Mouse (Mus musculus) heart, postnatal 14 days (tissue): ENCODE results near the gene App. TPM values are rescaled to one million over a fixed set of nuclear protein-coding genes. Genes with fewer than 3 reads are reported as not detected.

Experiments
- DNase-seq, 2 experiments: peaks; one replicate each; pipeline ENCODE4 v3.0.0; 2021 to 2022
- intact Hi-C: fragments of 180-260 bp; cut with DNase I; formaldehyde crosslinking; loops from one replicate; pipeline ENCODE4 v1.15.1; 2025
- total RNA-seq, 2 experiments: library from RNA; stranded (reverse); gene quantifications; 2 replicates each; pipeline ENCODE4 v1.2.3; 2021

The App gene
- total RNA-seq, 2 experiments from 2014 or later, result 184 to 199 TPM

DNA sequence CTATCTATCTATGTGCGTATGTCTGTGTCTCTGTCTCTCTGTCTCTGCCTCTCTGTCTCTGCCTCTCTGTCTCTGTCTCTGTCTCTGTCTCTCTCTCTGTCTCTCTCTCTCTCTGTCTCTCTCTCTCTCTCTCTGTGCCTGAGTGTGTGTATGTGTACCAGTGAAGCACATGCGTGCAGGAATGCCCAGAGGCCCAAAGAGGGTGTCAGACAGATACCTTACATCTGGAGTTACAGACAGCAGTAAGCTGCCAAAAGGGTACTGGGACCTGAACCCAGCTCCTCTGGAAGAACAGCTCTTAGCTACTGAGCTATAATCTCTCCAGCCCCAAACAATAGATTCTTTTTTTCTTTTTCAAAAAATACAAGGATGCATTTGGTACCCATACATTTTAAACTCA, 77.6 kb downstream of the App start:
- DNase-seq, result no peak
- intact Hi-C loops, result no loop called here

DNA sequence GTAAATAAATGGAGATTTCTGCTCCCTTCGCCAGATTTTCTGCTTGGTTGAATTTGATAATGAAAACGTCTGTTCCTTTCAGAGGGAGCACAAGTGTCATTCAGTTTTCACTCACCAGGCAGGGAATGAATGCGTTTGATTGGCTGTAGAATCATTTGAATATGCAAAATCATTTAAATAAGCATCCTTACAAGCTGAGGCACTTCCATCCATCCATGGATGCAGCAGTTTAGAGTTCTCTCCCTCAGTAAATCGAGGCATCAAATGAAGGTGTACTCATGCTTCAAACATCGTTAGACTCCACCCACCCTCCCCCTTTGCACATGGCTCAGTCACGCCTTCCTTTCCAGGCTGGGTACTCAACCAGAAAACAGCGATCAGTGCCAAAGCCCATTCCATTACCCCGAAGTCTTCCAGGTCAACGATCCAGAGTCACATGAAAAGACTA, 80.9 kb downstream of the App start:
- DNase-seq, result no peak
- intact Hi-C loops, result no loop called here

DNA sequence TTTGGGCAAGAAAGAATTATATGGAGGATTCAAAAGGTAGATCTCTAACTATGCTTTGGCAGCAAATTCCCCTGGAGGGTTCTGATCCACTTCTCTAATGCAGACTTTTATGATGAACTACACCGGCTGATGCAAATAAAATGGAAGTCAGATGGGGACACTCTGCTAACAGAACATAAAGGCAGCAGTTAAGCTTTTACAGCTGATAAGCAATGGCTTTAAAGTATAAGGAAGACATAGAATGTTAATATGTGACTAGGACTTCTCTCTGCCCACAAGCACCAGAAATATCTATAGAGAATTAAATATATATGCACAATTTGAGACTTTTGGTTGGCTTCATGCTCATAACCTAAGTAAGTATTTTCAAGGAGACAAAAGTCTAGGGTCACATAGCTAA, 81.4 kb downstream of the App start:
- no peak for DNase-seq
- intact Hi-C loops, result no loop called here

DNA sequence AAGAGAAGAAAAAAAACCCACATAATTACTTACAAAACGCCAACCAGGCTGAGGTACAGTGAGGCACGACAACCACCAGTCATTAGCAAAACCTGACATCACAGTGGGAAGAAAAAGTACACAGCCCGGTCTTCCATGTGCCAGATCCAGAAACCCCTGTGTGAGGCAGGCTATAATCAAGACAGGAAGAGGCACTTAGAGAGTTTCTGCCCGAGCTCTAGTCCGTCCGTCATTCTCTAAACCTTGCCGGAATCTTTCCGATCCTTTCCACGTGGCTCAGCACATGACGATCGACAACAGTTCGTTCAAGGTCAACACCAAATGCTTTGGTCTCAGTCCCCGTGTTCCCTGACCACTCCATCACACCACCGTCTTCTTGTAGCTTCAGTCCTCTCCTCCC, 82.6 kb downstream of the App start:
- intact Hi-C loops, result no loop called here
- no peak for DNase-seq

DNA sequence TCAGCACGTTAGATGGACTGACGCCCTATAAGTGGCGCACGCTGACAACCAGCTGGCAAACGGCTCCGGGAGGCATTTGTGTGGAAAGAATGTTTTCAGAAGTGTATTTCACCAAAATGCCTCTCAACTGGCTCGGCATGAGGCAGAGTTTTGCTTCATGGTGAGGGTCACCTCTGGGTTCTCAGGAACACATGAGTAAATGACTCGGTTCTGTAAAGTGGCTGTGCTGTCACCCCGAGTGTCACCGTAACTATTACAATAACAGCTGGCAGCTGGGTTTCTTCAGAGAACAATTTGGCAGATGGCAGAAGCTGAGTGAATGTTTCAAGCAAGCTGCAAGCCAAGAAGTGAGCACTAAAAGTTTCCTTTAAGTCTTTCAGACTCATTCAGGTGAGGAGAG, 85.4 kb downstream of the App start:
- peak in 1 of 2 experiments; percentile 18 for DNase-seq
- intact Hi-C loops, result loop anchor here (5.0 kb wide), 1 partner anchor 84 kb away; the partner anchor contains the start of gene App

DNA sequence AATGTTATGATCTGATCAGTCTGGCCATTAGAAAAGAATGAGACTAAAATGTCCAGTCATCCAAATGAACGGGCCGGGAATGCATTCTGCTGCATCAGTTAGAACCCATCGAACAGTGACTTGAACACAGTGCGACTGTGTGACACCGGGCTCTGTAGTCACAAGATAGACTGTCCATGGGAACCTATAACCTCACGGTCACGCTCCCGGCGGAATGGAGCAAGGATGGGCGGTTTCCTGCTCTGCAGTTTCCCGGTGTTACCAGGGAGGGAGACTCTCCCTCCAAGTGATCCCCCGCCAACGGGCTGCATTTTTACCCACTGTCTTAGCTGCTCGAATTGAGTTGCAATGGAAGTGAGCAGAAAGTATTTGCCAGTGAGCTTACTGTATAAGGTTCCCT, 87.3 kb downstream of the App start:
- intact Hi-C loops, result loop anchor here (5.0 kb wide), 1 partner anchor 86 kb away; the partner anchor contains the start of gene App

DNA sequence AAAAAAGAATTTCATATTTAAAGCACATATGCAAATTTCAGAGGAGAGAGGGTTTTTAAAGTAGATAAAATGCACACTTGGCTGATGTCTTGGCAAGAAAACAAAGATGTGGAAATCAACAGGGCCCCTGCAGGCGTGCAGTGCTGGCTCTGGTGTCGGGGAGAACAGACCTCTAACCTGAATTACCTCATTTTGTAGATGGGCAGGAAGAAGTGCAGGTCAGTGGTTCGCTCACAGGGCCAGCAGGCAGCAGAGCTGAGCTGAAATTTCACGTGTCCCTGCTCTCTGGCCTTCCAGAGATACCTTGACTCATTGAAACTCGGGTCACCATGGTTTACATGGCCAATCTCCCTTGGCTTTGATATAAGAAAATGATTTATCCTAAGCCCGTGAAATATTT, 87.7 kb downstream of the App start:
- no peak for DNase-seq
- intact Hi-C loops, result loop anchor here (5.0 kb wide), 1 partner anchor 86 kb away; the partner anchor contains the start of gene App

More for the DNA sequence above, 87.3 kb downstream of the App start:
- DNase-seq, result no peak

DNA sequence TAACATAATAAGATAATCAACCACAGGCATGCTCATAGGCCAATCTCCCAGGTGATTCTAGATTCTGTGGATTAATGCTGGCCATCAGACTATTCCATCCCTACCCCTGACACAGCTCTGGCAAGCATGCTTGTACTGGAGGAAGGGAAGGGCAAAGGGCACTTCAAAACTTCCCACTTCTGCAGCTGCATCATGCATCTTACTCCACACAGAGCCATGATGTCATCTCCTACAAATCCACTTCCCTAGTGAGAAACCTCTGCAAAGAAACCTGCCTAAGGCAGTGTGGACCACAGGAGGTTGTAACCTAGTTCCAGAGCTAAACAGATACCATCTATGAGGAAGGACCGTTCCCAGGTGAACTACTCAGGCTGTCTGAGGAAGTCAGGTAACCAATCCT, 89.4 kb downstream of the App start:
- intact Hi-C loops, result no loop called here
- no peak for DNase-seq

DNA sequence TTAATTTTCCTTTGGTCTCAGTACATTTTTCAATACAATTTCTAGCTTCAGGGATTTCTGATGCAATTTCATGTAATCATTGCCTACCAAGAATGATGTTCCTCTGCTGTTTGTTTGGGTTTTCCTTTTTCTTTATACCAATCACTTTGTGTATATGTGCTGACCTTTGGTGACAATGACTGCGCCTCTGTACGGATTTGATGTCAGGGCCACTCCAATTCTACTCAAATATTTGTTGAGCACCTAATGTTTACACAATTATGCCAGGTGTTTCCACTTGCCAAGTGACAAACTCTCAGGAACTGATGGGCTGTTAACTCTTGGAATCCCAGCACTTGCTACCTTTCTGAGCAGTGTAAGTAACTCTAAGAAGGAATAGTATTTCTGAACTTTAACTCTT, 98.2 kb downstream of the App start:
- intact Hi-C loops, result no loop called here
- DNase-seq, result no peak

DNA sequence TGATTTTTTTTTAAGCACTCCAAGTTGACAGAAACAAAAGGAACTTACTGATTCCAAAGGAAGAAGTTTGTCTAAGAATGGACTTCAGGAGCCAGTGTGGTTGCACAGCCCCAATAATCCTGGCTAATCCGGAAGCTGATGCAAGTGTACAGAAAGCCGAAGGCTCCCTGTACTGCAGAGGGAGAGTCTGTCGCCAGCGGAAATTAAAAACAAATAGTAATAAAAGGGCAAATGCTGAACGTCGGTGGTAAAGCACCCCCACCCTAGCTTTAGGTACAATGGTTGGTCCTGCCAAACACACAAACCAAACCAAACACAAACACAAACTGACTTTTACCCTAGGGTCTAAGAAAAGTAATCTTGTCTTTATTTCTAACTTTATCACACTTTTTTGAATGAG, 98.7 kb downstream of the App start:
- intact Hi-C loops, result no loop called here
- no peak for DNase-seq

DNA sequence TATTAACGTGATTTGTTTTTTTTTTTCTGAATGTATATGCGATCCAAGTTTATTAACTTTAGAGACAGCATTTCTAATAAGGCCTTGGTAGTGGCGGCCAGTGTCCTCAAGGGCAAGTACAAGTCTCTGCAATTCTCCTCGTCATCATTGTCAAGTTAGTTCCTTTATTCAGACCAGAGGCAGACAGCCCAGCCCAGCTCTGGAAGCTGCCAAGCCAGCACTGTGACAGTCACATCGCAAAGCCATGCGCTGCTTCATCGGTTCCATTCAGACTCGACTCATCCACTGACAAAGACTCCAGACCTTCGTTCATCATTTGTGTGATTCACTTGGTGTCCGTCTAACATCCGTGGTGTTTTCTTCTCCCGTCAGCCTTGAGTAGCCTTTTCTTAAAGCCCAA, 100.9 kb downstream of the App start:
- DNase-seq, result no peak
- intact Hi-C loops, result no loop called here

DNA sequence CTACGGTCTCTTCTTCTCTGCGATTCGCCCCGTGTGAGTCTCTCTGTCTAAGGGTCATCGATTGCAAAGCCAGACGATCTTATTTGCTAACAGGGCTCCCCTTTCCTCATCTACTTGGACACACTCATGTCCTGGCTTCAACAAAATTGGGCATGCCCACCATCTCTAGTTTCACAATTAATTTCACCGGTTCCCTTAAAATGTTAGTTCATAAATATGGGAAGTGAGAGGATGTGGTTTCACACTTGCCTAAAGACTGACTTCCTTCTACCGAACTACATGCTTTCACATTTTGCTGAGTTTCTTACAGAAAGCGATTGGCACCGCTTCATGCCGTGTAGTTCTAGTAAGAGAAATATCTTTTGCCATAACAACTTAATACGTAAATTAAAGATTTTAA, 101.8 kb downstream of the App start:
- intact Hi-C loops, result no loop called here
- DNase-seq, result no peak

DNA sequence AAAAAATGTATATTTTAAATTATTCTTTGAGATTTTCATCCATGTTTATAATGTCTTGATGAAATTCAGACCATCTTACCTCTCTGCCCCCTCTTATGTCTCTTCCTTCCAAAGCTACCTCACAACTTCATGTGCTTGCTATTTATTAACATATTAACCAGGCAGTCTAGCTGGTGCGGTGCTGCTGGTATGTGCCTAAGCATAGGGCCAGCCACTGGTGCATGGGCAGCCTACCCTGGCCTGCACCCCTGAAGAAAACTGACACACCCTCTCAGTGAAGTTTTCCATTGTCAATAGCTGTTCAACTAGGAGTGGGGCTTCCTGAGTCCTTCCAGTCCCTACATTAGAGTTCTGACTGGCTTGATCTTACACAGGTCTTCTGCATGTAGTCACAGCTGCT, 102.3 kb downstream of the App start:
- no peak for DNase-seq
- intact Hi-C loops, result no loop called here

DNA sequence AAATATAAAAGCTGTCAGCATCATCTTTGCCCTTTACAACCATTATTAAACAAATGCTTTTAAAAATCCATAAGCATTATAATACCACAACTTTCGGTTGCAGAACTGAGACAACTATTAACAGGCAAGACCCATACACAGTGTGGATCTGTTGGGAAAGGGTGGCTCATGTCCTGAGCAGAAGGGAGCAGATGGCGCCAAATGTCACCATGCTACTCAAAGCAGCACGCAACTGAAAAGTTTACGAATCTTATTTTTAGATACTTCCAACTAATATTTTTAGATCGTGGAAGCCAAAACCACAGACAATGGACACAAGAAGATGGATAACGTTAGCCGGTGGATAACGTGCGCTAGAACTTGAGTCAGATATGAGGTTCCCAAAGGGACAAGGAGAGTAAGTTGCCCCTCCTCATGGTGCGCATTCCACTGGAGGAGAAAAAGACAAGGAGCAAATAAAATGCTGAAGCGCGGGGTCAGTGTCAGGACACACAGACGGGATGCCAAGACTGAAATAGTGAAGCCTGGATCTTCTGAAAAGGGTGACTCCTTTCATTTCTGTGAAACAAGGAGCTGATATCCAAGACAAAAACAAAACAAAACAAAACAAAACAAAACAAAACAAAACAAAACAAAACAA, 106.2 kb downstream of the App start:
- DNase-seq, result peak in 1 of 2 experiments; percentile 11
- intact Hi-C loops, result no loop called here

DNA sequence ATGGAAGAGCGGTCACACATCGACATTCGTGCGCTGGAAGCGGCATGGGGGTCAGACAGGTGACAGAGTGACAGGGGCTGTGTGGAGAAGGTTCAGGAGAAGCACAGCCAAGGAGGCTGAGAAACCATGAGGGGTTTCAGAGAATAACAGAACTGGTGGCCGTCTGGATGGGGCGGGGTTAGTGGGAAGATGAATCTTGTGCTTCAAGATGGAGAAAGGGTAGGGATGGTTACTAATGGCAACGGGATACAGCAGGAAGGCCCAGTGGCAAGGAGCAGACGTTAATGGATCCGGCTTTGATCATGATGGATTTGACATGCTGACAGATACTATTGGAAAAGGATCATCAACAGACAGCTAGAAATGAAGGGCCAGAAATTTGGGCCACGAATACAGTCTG, 107.3 kb downstream of the App start:
- intact Hi-C loops, result no loop called here
- no peak for DNase-seq

DNA sequence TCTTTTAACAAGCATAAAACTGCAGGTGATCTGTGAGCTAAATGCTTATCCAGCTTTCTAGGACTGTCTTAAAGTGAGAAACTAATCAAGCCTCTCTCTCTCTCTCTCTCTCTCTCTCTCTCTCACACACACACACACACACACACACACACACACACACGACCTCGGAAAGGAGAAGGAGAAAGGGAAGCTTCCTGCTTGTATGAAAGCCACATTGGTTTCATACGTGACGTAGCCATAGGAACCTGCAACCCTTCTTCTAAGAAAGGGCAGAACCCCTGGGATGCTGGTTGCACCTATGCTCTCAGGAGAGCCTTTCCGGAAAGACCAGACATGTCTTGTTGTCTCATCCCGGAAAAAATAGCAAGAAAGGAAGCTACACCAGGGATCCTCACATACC, 108.8 kb downstream of the App start:
- no peak for DNase-seq
- intact Hi-C loops, result no loop called here

DNA sequence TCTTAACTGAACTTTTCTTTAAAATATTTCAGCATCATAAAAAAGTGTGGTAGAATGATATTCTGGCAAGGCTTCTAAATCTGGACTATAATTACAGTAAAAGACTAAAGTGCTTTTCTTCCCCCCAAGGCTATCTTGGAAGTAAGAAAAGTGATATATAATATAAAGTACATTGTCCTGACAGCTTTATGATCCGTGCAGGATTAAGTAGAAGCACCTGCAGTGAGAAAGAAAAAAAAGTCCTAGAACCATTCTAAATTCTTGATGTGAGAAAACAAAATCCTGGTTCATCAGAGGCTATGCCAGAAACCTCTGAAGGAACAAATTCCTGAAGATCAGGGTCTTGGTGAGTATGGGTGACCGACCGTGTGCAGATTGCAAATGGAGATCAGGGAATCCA, 110.8 kb downstream of the App start:
- no peak for DNase-seq
- intact Hi-C loops, result no loop called here

DNA sequence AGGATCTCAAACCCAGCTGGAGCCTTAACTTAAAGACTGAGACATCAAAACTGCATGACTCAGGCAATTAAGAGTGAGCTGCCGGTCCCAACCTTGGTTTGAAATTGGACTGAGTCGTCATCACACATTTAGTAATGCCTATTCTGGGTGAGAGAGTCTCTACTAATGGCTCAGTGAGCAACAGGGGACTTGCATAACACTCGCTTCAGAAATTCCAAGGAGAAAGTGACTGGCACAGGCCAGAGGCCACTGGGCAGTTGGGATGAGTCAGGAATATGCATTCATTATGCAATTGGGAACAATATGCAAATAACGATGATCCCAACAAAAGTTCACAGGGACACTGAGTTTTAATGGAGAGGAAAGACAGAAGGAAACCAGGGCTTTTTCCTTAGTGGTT, 111.8 kb downstream of the App start:
- intact Hi-C loops, result no loop called here

DNA sequence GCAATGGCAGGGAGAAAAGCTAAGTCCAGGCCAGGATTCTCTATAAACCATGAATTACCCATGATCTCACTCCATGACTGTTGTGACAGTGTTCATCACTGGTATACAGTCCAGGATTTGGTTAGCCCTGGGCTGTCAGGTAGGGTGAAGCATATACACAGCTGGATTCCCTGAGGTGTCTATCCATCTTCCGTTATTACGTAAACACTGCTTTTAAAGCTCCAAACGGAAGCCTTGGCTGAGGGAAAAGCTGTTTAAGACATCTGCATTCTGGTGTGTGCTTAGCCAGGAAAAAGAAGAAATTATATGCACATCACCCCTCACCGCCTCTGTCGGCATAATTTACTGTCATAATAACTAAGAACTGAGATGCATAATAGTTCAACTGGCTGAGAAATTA, 115.4 kb downstream of the App start:
- DNase-seq, result no peak
- intact Hi-C loops, result no loop called here

More for the DNA sequence above, 111.8 kb downstream of the App start:
- DNase-seq, result no peak

DNA sequence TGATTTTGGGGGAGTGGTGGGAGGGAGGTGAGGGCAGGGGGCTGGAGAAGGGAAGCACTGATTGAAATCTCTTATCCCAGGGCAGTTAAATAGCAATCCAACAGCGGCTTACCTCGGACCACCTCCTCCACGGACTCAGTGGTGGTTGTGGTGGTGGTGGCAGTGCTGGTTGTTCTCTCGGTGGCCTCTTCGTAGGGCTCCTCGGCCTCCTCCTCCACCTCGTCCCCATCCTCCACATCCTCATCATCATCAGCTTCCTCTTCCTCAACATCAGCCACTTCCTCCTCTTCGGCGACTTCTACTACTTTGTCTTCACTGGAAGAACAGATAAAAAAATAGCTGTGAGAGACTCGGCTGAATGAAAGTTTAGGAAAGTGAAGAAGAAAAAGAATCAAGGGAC, 117.4 kb downstream of the App start:
- intact Hi-C loops, result no loop called here
- no peak for DNase-seq

DNA sequence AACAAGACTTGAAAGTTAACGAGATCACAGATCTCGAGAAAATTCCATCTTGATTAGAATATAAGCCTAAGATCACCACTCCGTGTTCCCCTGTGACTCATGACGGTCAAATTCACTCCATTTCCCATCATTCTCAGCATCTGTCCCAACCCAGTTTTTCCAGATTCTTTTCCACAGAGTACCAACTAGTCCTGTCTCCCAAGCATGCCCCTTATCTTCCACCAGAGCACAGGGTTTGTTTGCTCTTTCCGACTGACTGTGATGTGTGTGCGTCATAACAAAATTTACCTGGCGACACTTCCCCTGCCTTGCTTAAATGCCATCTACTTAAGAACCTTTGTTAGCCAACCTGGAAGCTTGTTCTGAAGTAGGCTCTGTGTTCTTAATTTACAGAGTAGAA, 119.6 kb downstream of the App start:
- intact Hi-C loops, result no loop called here
- no peak for DNase-seq

DNA sequence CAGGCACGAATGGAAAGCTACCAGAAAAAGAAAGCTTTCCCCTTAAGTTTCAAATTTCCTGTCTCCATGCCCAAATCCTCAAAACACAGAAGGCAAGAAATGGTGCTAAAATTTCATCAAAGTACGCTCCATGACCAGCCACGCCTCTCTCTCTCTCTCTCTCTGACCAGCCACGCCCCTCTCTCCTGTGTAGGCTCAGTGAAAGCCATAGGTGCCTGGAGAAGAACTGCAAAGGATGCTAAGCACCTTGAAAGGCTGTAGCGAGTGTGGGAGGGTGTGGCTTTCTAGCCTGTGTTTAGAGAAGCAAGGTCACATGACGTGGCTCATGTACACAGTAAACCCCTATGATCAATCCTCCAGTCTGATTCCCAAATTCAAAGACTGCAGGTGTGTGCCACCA, 126.3 kb downstream of the App start:
- intact Hi-C loops, result no loop called here
- DNase-seq, result no peak
